Mouse (Mus musculus) midbrain, embryonic 16.5 days (tissue): ENCODE data around the gene Arhgap36. TPM values are rescaled to one million over a fixed set of nuclear protein-coding genes. Genes with fewer than 3 reads are reported as not detected.

Source experiments
- polyA plus RNA-seq: library from polyadenylated mRNA; unstranded; fragments of >200 nt; fragmentation: Nextera tagmentation; extraction: Ambion mirVana; gene quantifications from 2 replicates; pipeline ENCODE4 v1.2.1, GENCODE M21; 2015

The Arhgap36 gene
- polyA plus RNA-seq, 1 experiment from 2014 or later: 4.8 TPM

Other genes with a start within 250 kb of the Arhgap36 start
- 8.1 and 9.7 TPM in 2 replicates for gene Enox2, start 175.7 kb upstream of the Arhgap36 start, polyA plus RNA-seq
- gene Olfr1320, start 208.4 kb downstream of the Arhgap36 start, polyA plus RNA-seq: not detected in 2 replicates